Mouse (Mus musculus) heart, embryonic 14.5 days (tissue): ENCODE results near the gene Apobec3. TPM values are rescaled to one million over a fixed set of nuclear protein-coding genes. Genes with fewer than 3 reads are reported as not detected.

Experiments
- ATAC-seq: fragments of 200-750 bp; cut with Nextera tagmentation; 2 replicates; pipeline ENCODE4 v1.8.0; 2017; ENCODE audit warnings: low read depth, moderate TSS enrichment; ENCODE audit not compliant: insufficient number of reproducible peaks, insufficient read depth, low FRiP score
- H3K27ac ChIP-seq, 2 experiments: fragments of 200-500 bp in 1 of 2; fragments of 300-500 bp in 1 of 2; sonication (generic) in 1 of 2; replicated peaks in 1 of 2; 2 replicates each; pipeline ENCODE4 v1.5.1; 2012 to 2014; ENCODE audit warnings: low read depth in 2 of 2, low read length in 2 of 2, control low read depth in 1 of 2, mild to moderate bottlenecking in 1 of 2, mixed read lengths in 1 of 2; ENCODE audit not compliant: control insufficient read depth in 1 of 2, insufficient read depth in 1 of 2
- H3K27me3 ChIP-seq: fragments of 300-500 bp; sonication (generic); 2 replicates; pipeline ENCODE4 v1.6.1; 2014; ENCODE audit warnings: mild to moderate bottlenecking, low read length, control low read depth; ENCODE audit not compliant: control insufficient read depth, insufficient read depth
- H3K36me3 ChIP-seq: fragments of 300-500 bp; sonication (generic); 2 replicates; pipeline ENCODE4 v1.6.1; 2014; ENCODE audit warnings: mild to moderate bottlenecking, control low read depth, low read length, mixed read lengths; ENCODE audit not compliant: control insufficient read depth, insufficient read depth
- H3K4me1 ChIP-seq, 2 experiments: fragments of 200-500 bp in 1 of 2; fragments of 300-500 bp in 1 of 2; sonication (generic) in 1 of 2; 2 replicates each; pipeline ENCODE4 v1.6.1; 2012 to 2014; ENCODE audit warnings: low read length in 2 of 2, control low read depth in 1 of 2, mixed read lengths in 1 of 2; ENCODE audit not compliant: control insufficient read depth in 2 of 2, insufficient read depth in 2 of 2
- H3K4me2 ChIP-seq: fragments of 300-500 bp; sonication (generic); 2 replicates; pipeline ENCODE4 v1.6.1; 2014; ENCODE audit warnings: mild to moderate bottlenecking, low read length
- H3K4me3 ChIP-seq, 2 experiments: fragments of 200-500 bp in 1 of 2; fragments of 300-500 bp in 1 of 2; sonication (generic) in 1 of 2; 2 replicates each; pipeline ENCODE4 v1.5.1; 2012 to 2014; ENCODE audit warnings: low read length in 2 of 2, mild to moderate bottlenecking in 2 of 2, control low read depth in 1 of 2, low read depth in 1 of 2, moderate library complexity in 1 of 2; ENCODE audit not compliant: control insufficient read depth in 1 of 2, insufficient read depth in 1 of 2
- H3K9ac ChIP-seq: fragments of 300-500 bp; sonication (generic); 2 replicates; pipeline ENCODE4 v1.6.1; 2014; ENCODE audit warnings: mild to moderate bottlenecking, low read length
- H3K9me3 ChIP-seq: fragments of 300-500 bp; sonication (generic); 2 replicates; pipeline ENCODE4 v1.6.1; 2016; ENCODE audit warnings: low read length, control low read depth; ENCODE audit not compliant: control insufficient read depth
- WGBS: fragments of 180-500 bp; shearing (Covaris S2); extraction: QIAGEN DNeasy Blood & Tissue Kit; methylation state at CpG from one replicate; pipeline ENCODE4 v1.1.7; 2014; 5-methylcytosine and 5-hydroxymethylcytosine counted together
- polyA plus RNA-seq: library from polyadenylated mRNA; unstranded; fragments of >200 nt; fragmentation: Nextera tagmentation; extraction: Ambion mirVana; gene quantifications from 2 replicates; pipeline ENCODE4 v1.2.1, GENCODE M21; 2014

Apobec3 gene
- polyA plus RNA-seq, 1 experiment from 2014 or later = 13.3 TPM

GRCm38 (mm10) chr15:79928316-79928715 lies 36.9 kb downstream of the Apobec3 start:
- H3K27ac ChIP-seq = no peak overlapping the region
- WGBS = 90% methylated on average over 3 of the region's 3 CpGs
- H3K9me3 ChIP-seq = no peaks in the 10 kb centered on the region
- H3K4me2 ChIP-seq = peak overlapping the region; percentile 84
- peaks cover 6 to 8% of the 10 kb centered on the region in 2 experiments; a peak in 3 of 4 replicates for H3K4me1 ChIP-seq
- H3K4me3 ChIP-seq = peak overlapping the region in 1 of 2 experiments; percentile 61; a peak in 2 of 4 replicates
- peak overlapping the region; percentile 76 for H3K9ac ChIP-seq
- no peak for ATAC-seq
- H3K27me3 ChIP-seq = peaks cover 31% of the 10 kb centered on the region
- no peaks in the 10 kb centered on the region for H3K36me3 ChIP-seq

- Histone ChIP-seq H3K4me3 (no peak overlapping the region), H3K4me2 (peak overlapping the region; percentile 84; the same call in 1 of the 2 replicates), H3K27me3 (peaks cover 35% of the 10 kb centered on the region), H3K27ac (no peak overlapping the region), H3K36me3 (no peaks in the 10 kb centered on the region), H3K9me3 (no peaks in the 10 kb centered on the region), H3K9ac (no peak overlapping the region), H3K4me1 (peaks cover 8 to 11% of the 10 kb centered on the region in 2 experiments; a peak in 3 of 4 replicates)
- 79% methylated on average over 2 of the region's 2 CpGs for WGBS
- no peak for ATAC-seq
Observed at GRCm38 (mm10) chr15:79928736-79929135, 37.3 kb downstream of the Apobec3 start.

GRCm38 (mm10) chr15:79929734-79930133 lies 38.3 kb downstream of the Apobec3 start:
- Histone ChIP-seq H3K9me3 (no peaks in the 10 kb centered on the region), H3K4me1 (peaks cover 8 to 11% of the 10 kb centered on the region in 2 experiments; a peak in 3 of 4 replicates), H3K36me3 (no peaks in the 10 kb centered on the region), H3K27me3 (peaks cover 45% of the 10 kb centered on the region), H3K4me3 (no peak overlapping the region), H3K9ac (no peak overlapping the region), H3K27ac (no peak overlapping the region), H3K4me2 (no peak overlapping the region)
- WGBS = 74% methylated on average over 3 of the region's 3 CpGs
- ATAC-seq = no peak

GRCm38 (mm10) chr15:79931496-79932141 lies 40.2 kb downstream of the Apobec3 start:
- peak overlapping the region; percentile 90 for H3K4me2 ChIP-seq
- peaks cover 58% of the 10 kb centered on the region for H3K27me3 ChIP-seq
- H3K36me3 ChIP-seq = no peaks in the 10 kb centered on the region
- peak overlapping the region in 1 of 2 experiments; percentile 62; a peak in 1 of 4 replicates for H3K4me3 ChIP-seq
- H3K27ac ChIP-seq = no peak overlapping the region
- ATAC-seq = no peak
- WGBS = 24% methylated on average over 13 of the region's 13 CpGs
- no peaks in the 10 kb centered on the region for H3K9me3 ChIP-seq
- H3K4me1 ChIP-seq = peaks cover 8 to 11% of the 10 kb centered on the region in 2 experiments; a peak in 3 of 4 replicates
- no peak overlapping the region for H3K9ac ChIP-seq

- under 1% methylated on average over 54 of the region's 62 CpGs for WGBS
Observed at GRCm38 (mm10) chr15:79932323-79932987, 41.0 kb downstream of the Apobec3 start.

GRCm38 (mm10) chr15:79933052-79933669 lies 41.7 kb downstream of the Apobec3 start:
- Histone ChIP-seq H3K9me3 (no peaks in the 10 kb centered on the region), H3K4me2 (peak overlapping the region; percentile 90), H3K27ac (no peak overlapping the region), H3K27me3 (peaks cover 58% of the 10 kb centered on the region), H3K36me3 (no peaks in the 10 kb centered on the region), H3K4me3 (peak overlapping the region in 1 of 2 experiments; percentile 62; a peak in 3 of 4 replicates), H3K9ac (no peak overlapping the region), H3K4me1 (peaks cover 3 to 4% of the 10 kb centered on the region in 2 experiments; a peak in 3 of 4 replicates)
- no peak for ATAC-seq
- 5% methylated on average over 22 of the region's 22 CpGs for WGBS

More at GRCm38 (mm10) chr15:79932323-79932987, 41.0 kb downstream of the Apobec3 start:
- Histone ChIP-seq H3K4me2 (peak overlapping the region; percentile 90), H3K27ac (no peak overlapping the region), H3K9ac (peak overlapping the region; percentile 71), H3K36me3 (no peaks in the 10 kb centered on the region), H3K4me1 (peaks cover 5 to 7% of the 10 kb centered on the region in 2 experiments; a peak in 3 of 4 replicates), H3K27me3 (peaks cover 58% of the 10 kb centered on the region), H3K4me3 (peak overlapping the region; percentile 56 to 62), H3K9me3 (no peaks in the 10 kb centered on the region)
- peak; percentile 68 for ATAC-seq

- no peak overlapping the region for H3K9ac ChIP-seq
- H3K4me2 ChIP-seq = peak overlapping the region; percentile 28
- no peaks in the 10 kb centered on the region for H3K9me3 ChIP-seq
- WGBS = 3% methylated on average over 22 of the region's 22 CpGs
- H3K27me3 ChIP-seq = peaks cover 58% of the 10 kb centered on the region
- H3K27ac ChIP-seq = no peak overlapping the region
- peaks cover 3% of the 10 kb centered on the region in 2 experiments; a peak in 2 of 4 replicates for H3K4me1 ChIP-seq
- ATAC-seq = no peak
- no peaks in the 10 kb centered on the region for H3K36me3 ChIP-seq
- H3K4me3 ChIP-seq = peak overlapping the region in 1 of 2 experiments; percentile 14; a peak in 1 of 4 replicates
Observed at GRCm38 (mm10) chr15:79933670-79934514, 42.4 kb downstream of the Apobec3 start.
